Mouse (Mus musculus) heart, postnatal 0 days (tissue): ENCODE results near the gene Zfp346. TPM values are rescaled to one million over a fixed set of nuclear protein-coding genes. Genes with fewer than 3 reads are reported as not detected.

ENCODE experiments used
- ATAC-seq: fragments of 200-750 bp; cut with Nextera tagmentation; 2 replicates; pipeline ENCODE4 v1.8.0; 2017; ENCODE audit warnings: low read depth, moderate number of reproducible peaks, moderate library complexity; ENCODE audit not compliant: insufficient read depth
- DNase-seq: peaks from one replicate; pipeline ENCODE4 v3.0.0-alpha.2; 2016; ENCODE audit warnings: low spot score
- H3K27ac ChIP-seq: fragments of 300-500 bp; sonication (generic); 2 replicates; pipeline ENCODE4 v1.5.1; 2014; ENCODE audit warnings: low read depth, mild to moderate bottlenecking
- H3K27me3 ChIP-seq: fragments of 300-500 bp; sonication (generic); 2 replicates; pipeline ENCODE4 v1.6.1; 2014; ENCODE audit warnings: low read length, mixed read lengths; ENCODE audit not compliant: control insufficient read depth, insufficient read depth
- H3K36me3 ChIP-seq: fragments of 300-500 bp; sonication (generic); replicated peaks from 2 replicates; pipeline ENCODE4 v1.6.1; 2014; ENCODE audit warnings: low read length, mixed read lengths; ENCODE audit not compliant: control insufficient read depth, insufficient read depth
- H3K4me1 ChIP-seq: fragments of 300-500 bp; sonication (generic); 2 replicates; pipeline ENCODE4 v1.6.1; 2014; ENCODE audit warnings: antibody characterized with exemption; ENCODE audit not compliant: control insufficient read depth, insufficient read depth
- H3K4me2 ChIP-seq: fragments of 300-500 bp; sonication (generic); 2 replicates; pipeline ENCODE4 v1.6.1; 2014; ENCODE audit warnings: low read depth, mild to moderate bottlenecking, low read length, moderate library complexity
- H3K4me3 ChIP-seq: fragments of 300-500 bp; sonication (generic); 2 replicates; pipeline ENCODE4 v1.5.1; 2014; ENCODE audit warnings: low read depth, low read length
- H3K9ac ChIP-seq: fragments of 300-500 bp; sonication (generic); replicated peaks from 2 replicates; pipeline ENCODE4 v1.6.1; 2014; ENCODE audit warnings: low read depth, low read length, mixed read lengths
- H3K9me3 ChIP-seq: fragments of 300-500 bp; sonication (generic); replicated peaks from 2 replicates; pipeline ENCODE4 v1.6.1; 2016; ENCODE audit warnings: low read length; ENCODE audit not compliant: control insufficient read depth
- CTCF ChIP-seq: IDR thresholded peaks from 2 replicates; pipeline ENCODE4 v1.5.1; 2016; ENCODE audit warnings: antibody characterized with exemption, control low read depth, low read depth
- EP300 ChIP-seq: IDR thresholded peaks from 2 replicates; pipeline ENCODE4 v1.6.1; 2016; ENCODE audit warnings: antibody characterized with exemption, low read depth
- WGBS: fragments of 180-500 bp; shearing (Covaris S2); extraction: QIAGEN DNeasy Blood & Tissue Kit; methylation state at CpG from one replicate; pipeline ENCODE4 v1.1.7; 2014; 5-methylcytosine and 5-hydroxymethylcytosine counted together
- polyA plus RNA-seq: library from polyadenylated mRNA; unstranded; fragments of >200 nt; fragmentation: Nextera tagmentation; extraction: Ambion mirVana; gene quantifications from 2 replicates; pipeline ENCODE4 v1.2.1, GENCODE M21; 2015
- total RNA-seq: library from RNA; depleted of rRNA; stranded (reverse); fragments of >200 nt; gene quantifications from 2 replicates; pipeline ENCODE4 v1.2.3, GENCODE M21; 2014; ENCODE audit warnings: low replicate concordance

Gene Zfp346
- total and polyA plus RNA-seq, 2 experiments from 2014 or later = 11.7 to 21.0 TPM

GRCm38 (mm10) chr13:55153951-55154350 is 48.8 kb downstream of the Zfp346 start:
- H3K36me3 ChIP-seq = no peaks in the 10 kb centered on the region
- WGBS = 85% methylated on average over 5 of the region's 5 CpGs
- DNase-seq (no peak), ATAC-seq (no peak)
- no peaks in the 10 kb centered on the region for H3K9me3 ChIP-seq
- no peak overlapping the region for H3K9ac ChIP-seq
- no peaks in the 10 kb centered on the region for H3K4me1 ChIP-seq
- no peak overlapping the region for H3K27ac ChIP-seq
- H3K27me3 ChIP-seq = peaks cover 22% of the 10 kb centered on the region
- no peak overlapping the region for H3K4me3 ChIP-seq
- no peak for TF ChIP-seq EP300
- no peak for TF ChIP-seq CTCF
- no peak overlapping the region for H3K4me2 ChIP-seq

- Histone ChIP-seq H3K36me3 (no peaks in the 10 kb centered on the region), H3K9me3 (no peaks in the 10 kb centered on the region), H3K27me3 (no peaks in the 10 kb centered on the region), H3K4me1 (no peaks in the 10 kb centered on the region), H3K27ac (no peak overlapping the region), H3K9ac (no peak overlapping the region), H3K4me2 (no peak overlapping the region), H3K4me3 (no peak overlapping the region)
- DNase-seq (no peak), ATAC-seq (no peak)
- TF ChIP-seq EP300 = no peak
- no peak for TF ChIP-seq CTCF
- WGBS = 54% methylated on average over 7 of the region's 7 CpGs
These were observed 57.3 kb downstream of the Zfp346 start for GRCm38 (mm10) chr13:55162365-55162764.

- TF ChIP-seq CTCF = no peak
- TF ChIP-seq EP300 = no peak
- no peak for DNase-seq
- WGBS = 65% methylated on average over 5 of the region's 5 CpGs
- Histone ChIP-seq H3K4me2 (no peak overlapping the region), H3K9ac (no peak overlapping the region), H3K36me3 (no peaks in the 10 kb centered on the region), H3K27ac (no peak overlapping the region), H3K27me3 (no peaks in the 10 kb centered on the region), H3K4me3 (no peak overlapping the region), H3K4me1 (no peaks in the 10 kb centered on the region), H3K9me3 (no peaks in the 10 kb centered on the region)
- no peak for ATAC-seq
These were observed 58.4 kb downstream of the Zfp346 start for GRCm38 (mm10) chr13:55163553-55163952.

GRCm38 (mm10) chr13:55165831-55166339 is 60.8 kb downstream of the Zfp346 start:
- Histone ChIP-seq H3K4me3 (no peak overlapping the region), H3K4me2 (no peak overlapping the region), H3K36me3 (no peaks in the 10 kb centered on the region), H3K4me1 (no peaks in the 10 kb centered on the region), H3K27ac (no peak overlapping the region), H3K9me3 (no peaks in the 10 kb centered on the region), H3K9ac (no peak overlapping the region), H3K27me3 (no peaks in the 10 kb centered on the region)
- WGBS = 85% methylated on average over 16 of the region's 16 CpGs
- ATAC-seq = no peak
- DNase-seq = no peak
- no peak for TF ChIP-seq EP300
- no peak for TF ChIP-seq CTCF

- Histone ChIP-seq H3K27me3 (no peaks in the 10 kb centered on the region), H3K36me3 (no peaks in the 10 kb centered on the region), H3K4me1 (peaks cover 9% of the 10 kb centered on the region), H3K27ac (no peak overlapping the region), H3K9ac (no peak overlapping the region), H3K4me2 (no peak overlapping the region), H3K9me3 (no peaks in the 10 kb centered on the region), H3K4me3 (no peak overlapping the region)
- DNase-seq (no peak), ATAC-seq (no peak)
- TF ChIP-seq EP300 (no peak), CTCF (no peak)
- 84% methylated on average over 32 of the region's 32 CpGs for WGBS
These were observed 62.0 kb downstream of the Zfp346 start for GRCm38 (mm10) chr13:55166806-55167725.
